Mouse (Mus musculus): ENCODE results near the gene Zcrb1. TPM values are rescaled to one million over a fixed set of nuclear protein-coding genes. Genes with fewer than 3 reads are reported as not detected.

Zcrb1 gene
- polyA plus RNA-seq, 1 experiment from 2014 or later, result 153 TPM

DNA sequence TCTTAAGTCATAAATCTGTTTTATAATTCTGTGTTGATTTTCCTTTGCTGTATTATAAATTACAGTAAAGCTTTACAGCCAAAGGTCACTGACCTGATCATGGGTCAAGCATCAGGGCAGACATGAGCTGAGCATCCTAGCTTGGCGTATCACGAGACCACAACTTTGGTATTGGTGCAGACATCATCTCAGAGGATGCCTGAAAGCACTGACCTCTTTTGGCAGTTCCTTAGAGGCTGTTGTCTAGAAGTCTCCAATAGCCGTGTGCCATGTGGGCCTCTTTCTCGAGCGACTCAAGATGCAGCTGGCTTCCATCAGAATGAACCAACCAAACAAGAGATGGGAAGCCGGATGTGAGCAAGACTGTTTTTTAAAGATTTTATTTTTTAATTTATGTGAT, 32.6 kb downstream of the Zcrb1 start:
- no peak overlapping the region for H3K27ac ChIP-seq (replicated peaks)
- no peak overlapping the region for H3K4me3 ChIP-seq
- no peak overlapping the region for H3K9ac ChIP-seq (replicated peaks)
- 92% methylated on average over 6 of the region's 6 CpGs for WGBS
- H3K9me3 ChIP-seq, result no peaks in the 10 kb centered on the region
- ATAC-seq (replicated peaks), result no peak
- H3K4me2 ChIP-seq (replicated peaks), result no peak overlapping the region
- no peaks in the 10 kb centered on the region for H3K27me3 ChIP-seq
- no peaks in the 10 kb centered on the region for H3K4me1 ChIP-seq
- H3K36me3 ChIP-seq, result no peaks in the 10 kb centered on the region

DNA sequence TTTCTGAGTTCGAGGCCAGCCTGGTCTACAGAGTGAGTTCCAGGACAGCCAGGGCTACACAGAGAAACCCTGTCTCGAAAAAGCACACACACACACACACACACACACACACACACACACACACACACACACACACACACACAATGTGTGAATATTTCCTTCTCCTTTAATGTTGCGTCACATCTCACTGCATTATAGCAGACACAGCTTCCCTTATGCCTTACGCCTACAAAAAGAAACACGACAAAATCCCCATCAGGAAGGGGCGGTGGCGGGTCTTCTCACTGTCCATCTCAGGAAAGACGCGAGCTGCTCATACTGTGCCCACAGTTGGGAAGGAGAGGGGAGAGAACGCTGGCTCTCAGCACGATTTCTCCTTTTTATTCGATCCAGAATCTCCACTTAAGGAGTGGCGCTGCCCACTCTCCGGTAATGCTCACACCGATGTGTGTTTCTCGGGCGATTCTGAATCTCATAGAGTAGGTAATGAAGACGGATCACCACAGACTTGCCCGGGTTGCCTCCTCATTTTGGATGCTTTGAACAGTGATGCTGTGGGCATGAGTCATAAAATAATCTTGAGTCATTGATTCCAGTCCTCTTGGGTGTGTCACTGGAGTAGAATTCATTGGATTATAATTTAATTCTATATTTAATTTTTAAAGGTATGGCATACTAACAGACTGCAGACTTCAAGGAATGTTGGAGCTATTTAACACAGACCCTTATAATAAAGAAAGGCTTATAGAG, 39.6 kb downstream of the Zcrb1 start:
- Histone ChIP-seq H3K9ac (replicated peaks) (no peak overlapping the region), H3K9me3 (peaks cover 3% of the 10 kb centered on the region; the same call in 1 of the 2 replicates), H3K4me3 (no peak overlapping the region), H3K27ac (replicated peaks) (no peak overlapping the region), H3K4me1 (no peaks in the 10 kb centered on the region), H3K27me3 (no peaks in the 10 kb centered on the region), H3K36me3 (no peaks in the 10 kb centered on the region), H3K4me2 (replicated peaks) (no peak overlapping the region)
- no peak for ATAC-seq (replicated peaks)
- 92% methylated on average over 18 of the region's 19 CpGs for WGBS

DNA sequence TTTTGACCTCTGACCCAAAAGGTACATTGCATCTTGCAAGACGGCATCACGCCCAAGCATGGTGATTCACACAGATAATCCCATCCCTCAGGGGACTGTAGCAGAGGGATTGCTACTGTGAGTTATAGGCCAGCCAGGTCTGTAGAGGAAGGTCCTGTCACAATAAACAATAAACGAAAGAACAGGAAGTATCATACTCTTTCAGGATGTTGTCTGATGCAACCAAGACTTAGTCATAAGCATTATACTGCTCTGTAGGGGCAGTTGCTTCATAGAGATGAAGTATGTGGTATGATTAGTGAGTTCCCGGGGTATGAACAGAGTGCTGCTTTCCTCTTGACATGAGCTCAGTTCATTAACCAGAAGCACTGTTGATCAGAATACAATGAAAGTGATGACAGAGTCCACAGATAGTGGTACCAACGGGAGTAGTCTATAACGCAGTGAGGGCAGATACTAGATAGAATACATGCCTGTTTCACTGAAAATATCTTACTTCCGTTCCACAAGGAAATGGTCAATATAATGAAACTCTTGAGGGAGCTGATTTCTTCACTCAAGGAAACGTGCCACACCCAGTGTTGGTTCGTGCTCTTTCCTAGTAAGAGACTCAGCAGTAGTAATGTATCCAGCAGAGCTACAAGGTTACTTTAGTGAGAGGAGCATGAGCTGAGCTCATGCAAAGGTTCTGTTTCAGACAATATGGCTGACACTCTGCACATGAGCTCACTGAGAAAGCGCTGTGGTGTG, 57.3 kb downstream of the Zcrb1 start:
- H3K27me3 ChIP-seq, result no peaks in the 10 kb centered on the region
- peaks cover 8% of the 10 kb centered on the region for H3K4me1 ChIP-seq
- no peak overlapping the region for H3K9ac ChIP-seq (replicated peaks)
- H3K36me3 ChIP-seq, result no peaks in the 10 kb centered on the region
- WGBS, result 92% methylated on average over 10 of the region's 10 CpGs
- no peaks in the 10 kb centered on the region for H3K9me3 ChIP-seq
- ATAC-seq (replicated peaks), result no peak
- no peak overlapping the region for H3K27ac ChIP-seq (replicated peaks)
- no peak overlapping the region for H3K4me3 ChIP-seq
- no peak overlapping the region for H3K4me2 ChIP-seq (replicated peaks)

DNA sequence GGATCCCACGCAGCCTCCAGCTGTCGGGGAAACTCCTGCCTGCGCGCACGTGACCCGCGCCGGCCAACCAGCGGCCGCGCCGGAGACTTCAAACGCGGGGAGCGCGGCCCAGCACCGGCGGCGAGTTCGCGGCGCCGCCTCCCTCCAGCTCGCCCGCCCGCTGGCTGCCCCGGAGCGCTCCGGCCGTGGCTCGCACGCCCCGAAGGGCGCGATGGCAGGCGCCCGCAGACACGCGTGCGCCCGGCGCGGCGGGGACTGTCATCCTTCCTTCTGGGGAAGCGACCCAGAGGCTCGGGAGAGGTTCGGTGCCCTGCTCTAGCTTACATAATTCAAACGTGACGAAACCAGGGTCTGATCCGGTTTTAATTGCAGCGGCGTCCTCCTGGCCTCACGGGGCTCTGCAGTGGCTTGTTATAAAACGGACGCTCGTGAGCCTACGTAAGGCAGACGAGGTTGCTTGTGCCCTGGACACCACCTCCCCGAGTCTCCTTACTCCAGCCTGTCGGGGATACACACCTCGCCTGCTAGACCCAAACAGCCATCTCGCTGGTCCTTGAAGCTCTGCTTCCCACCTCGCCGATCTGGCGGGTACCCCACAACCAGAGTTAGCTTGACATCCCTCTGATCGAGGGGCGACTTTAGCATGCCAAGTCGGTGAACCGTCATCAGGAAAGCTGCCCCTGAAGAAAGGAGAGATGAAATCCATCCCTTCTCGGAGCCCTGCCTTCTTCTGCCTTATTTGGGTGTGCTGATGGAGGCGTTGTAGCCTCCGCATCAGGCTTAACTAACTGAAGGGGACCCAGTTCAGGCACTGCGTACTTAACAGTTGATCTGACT, 61.0 kb downstream of the Zcrb1 start, which contains the start of gene Yaf2:
Gene Yaf2 (minus strand): TSS at position 11 of the 837 bp plus-strand sequence.
- Histone ChIP-seq H3K9me3 (no peaks in the 10 kb centered on the region), H3K4me2 (replicated peaks) (peak within 1 kb of the TSS; percentile 87), H3K36me3 (peaks cover 6% of the 10 kb centered on the region; the same call in 1 of the 2 replicates), H3K4me1 (peaks cover 21% of the 10 kb centered on the region), H3K4me3 (peak within 1 kb of the TSS; percentile 94), H3K27me3 (no peaks in the 10 kb centered on the region), H3K27ac (replicated peaks) (peak within 1 kb of the TSS; percentile 92), H3K9ac (replicated peaks) (peak within 1 kb of the TSS; percentile 93)
- WGBS, result under 1% methylated on average over 73 of the region's 73 CpGs
- ATAC-seq (replicated peaks), result peak; percentile 96

DNA sequence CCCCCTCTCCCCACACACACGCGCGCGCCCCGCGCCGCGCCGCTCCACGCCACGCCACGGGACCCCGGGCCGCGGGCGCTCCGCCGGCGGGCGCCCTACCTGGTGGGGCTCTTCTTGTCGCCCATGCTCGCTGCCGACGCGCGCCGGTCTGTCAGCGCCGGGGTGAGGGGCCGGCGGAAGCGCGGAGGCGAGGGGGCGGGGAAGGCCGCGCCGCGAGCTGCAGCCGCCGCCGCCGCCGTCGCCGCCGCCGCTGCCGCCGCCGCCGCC, 61.5 kb downstream of the Zcrb1 start:
- Histone ChIP-seq H3K27me3 (no peaks in the 10 kb centered on the region), H3K4me1 (peaks cover 22% of the 10 kb centered on the region), H3K27ac (replicated peaks) (peak overlapping the region; percentile 92), H3K4me3 (peak overlapping the region; percentile 94), H3K9me3 (no peaks in the 10 kb centered on the region), H3K9ac (replicated peaks) (peak overlapping the region; percentile 93), H3K4me2 (replicated peaks) (peak overlapping the region; percentile 87), H3K36me3 (peaks cover 6% of the 10 kb centered on the region; the same call in 1 of the 2 replicates)
- 1% methylated on average over 38 of the region's 52 CpGs for WGBS
- ATAC-seq (replicated peaks), result peak; percentile 44; the same call in 1 of the 2 replicates

Other genes starting within 250 kb of the Zcrb1 start
- 10.5 and 10.8 TPM in 2 replicates for gene Gxylt1, start 123.2 kb downstream of the Zcrb1 start, polyA plus RNA-seq (2015; fragmentation: Nextera tagmentation; extraction: Ambion mirVana)
- gene Yaf2, start 61.4 kb downstream of the Zcrb1 start, polyA plus RNA-seq (2015; fragmentation: Nextera tagmentation; extraction: Ambion mirVana), result 110 and 115 TPM in 2 replicates
- gene Pphln1, start within 50 bp of the Zcrb1 start, polyA plus RNA-seq (2015; fragmentation: Nextera tagmentation; extraction: Ambion mirVana), result 49.5 and 50.3 TPM in 2 replicates
- gene Prickle1, start 197.6 kb upstream of the Zcrb1 start, polyA plus RNA-seq (2015; fragmentation: Nextera tagmentation; extraction: Ambion mirVana), result 13.9 and 18.0 TPM in 2 replicates

Measured in forebrain, embryonic 15.5 days (tissue).